Mouse (Mus musculus) neutrophil, adult 5-6 weeks (primary cell): ENCODE data around the gene Tmem251. TPM values are rescaled to one million over a fixed set of nuclear protein-coding genes. Genes with fewer than 3 reads are reported as not detected.

Experiments used
- ATAC-seq: fragments of 151-379, 151-347 bp; 2 replicates; pipeline ENCODE4 v1.8.0; 2017; ENCODE audit warnings: mild to moderate bottlenecking, moderate TSS enrichment; ENCODE audit not compliant: insufficient number of reproducible peaks, poor library complexity, low FRiP score, severe bottlenecking; ENCODE audit errors: extremely low read depth
- total RNA-seq: library from RNA; stranded (forward); fragments of 200-1000 nt; gene quantifications from 2 replicates; pipeline ENCODE4 v1.2.3, GENCODE M21; 2017

The Tmem251 gene
- total RNA-seq, 1 experiment from 2014 or later = 11.2 TPM

DNA sequence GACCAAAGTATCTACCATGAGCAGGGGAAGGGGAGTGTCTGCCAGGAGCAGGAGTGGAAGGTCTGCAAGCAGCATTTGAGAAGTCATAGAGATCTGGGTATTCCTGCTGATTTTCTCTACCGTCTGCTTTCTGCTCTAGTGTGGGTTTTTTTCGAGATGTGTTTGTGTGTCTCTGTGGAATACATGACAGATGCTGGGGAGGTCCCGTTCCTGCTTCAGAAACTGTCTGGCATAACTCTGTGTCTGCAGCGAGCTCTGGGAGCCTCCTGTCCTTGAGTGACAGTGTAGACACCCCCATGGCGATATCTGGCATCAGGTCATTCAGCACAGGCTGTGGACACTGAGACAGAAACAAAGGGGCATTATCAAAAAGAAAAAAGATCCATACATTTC is 42.0 kb downstream of the Tmem251 start:
- no peak for ATAC-seq

DNA sequence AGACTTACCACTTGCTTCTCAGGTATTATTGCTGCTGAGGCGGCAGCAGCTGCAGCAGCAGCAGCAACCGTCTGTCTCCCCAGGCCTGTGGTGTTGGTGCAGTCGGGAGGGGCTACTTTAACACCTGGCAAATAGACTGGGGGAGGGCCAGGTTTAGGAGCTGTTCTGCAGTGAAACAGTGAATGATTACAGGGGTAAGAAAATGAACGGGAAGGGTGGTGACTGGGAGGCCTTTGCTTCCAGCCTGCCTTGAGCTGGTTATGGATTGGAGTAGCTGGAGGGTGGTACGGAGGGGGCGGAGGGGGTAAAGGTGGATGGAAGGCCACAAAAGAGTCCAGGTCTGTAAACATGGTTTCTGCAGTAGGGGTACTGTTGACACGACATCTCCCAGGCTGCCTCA is 44.4 kb downstream of the Tmem251 start:
- ATAC-seq = no peak

Other genes starting within 250 kb of the Tmem251 start
- not detected in 2 replicates for gene Chga, start 188.8 kb upstream of the Tmem251 start, total RNA-seq
- 14.0 and 18.7 TPM in 2 replicates for gene Itpk1, start 38.8 kb upstream of the Tmem251 start, total RNA-seq
- gene Moap1, start 101 bp upstream of the Tmem251 start, total RNA-seq = 6.1 and 8.3 TPM in 2 replicates
- gene Gm28051, start 14.0 kb downstream of the Tmem251 start, total RNA-seq = not detected in 2 replicates
- 21.5 and 23.5 TPM in 2 replicates for gene Gon7, start 14.0 kb downstream of the Tmem251 start, total RNA-seq
- gene Ubr7, start 14.2 kb downstream of the Tmem251 start, total RNA-seq = 21.4 and 28.6 TPM in 2 replicates
- 4.2 and 4.9 TPM in 2 replicates for gene Gm20604, start 14.9 kb downstream of the Tmem251 start, total RNA-seq
- 48.3 and 49.0 TPM in 2 replicates for gene Btbd7, start 134.7 kb downstream of the Tmem251 start, total RNA-seq
- not detected in 2 replicates for gene Cox8c, start 155.6 kb downstream of the Tmem251 start, total RNA-seq
- 0.12 and 0.25 TPM in 2 replicates for gene Unc79, start 205.1 kb downstream of the Tmem251 start, total RNA-seq